Mouse (Mus musculus) ZHBTc4 (cell line): ENCODE results near the gene Sash1.

Source experiments
- DNase-seq: peaks from one replicate; pipeline ENCODE4 v3.0.0-alpha.2; 2011; ENCODE audit warnings: low read depth, low spot score

Sash1 gene

DNA sequence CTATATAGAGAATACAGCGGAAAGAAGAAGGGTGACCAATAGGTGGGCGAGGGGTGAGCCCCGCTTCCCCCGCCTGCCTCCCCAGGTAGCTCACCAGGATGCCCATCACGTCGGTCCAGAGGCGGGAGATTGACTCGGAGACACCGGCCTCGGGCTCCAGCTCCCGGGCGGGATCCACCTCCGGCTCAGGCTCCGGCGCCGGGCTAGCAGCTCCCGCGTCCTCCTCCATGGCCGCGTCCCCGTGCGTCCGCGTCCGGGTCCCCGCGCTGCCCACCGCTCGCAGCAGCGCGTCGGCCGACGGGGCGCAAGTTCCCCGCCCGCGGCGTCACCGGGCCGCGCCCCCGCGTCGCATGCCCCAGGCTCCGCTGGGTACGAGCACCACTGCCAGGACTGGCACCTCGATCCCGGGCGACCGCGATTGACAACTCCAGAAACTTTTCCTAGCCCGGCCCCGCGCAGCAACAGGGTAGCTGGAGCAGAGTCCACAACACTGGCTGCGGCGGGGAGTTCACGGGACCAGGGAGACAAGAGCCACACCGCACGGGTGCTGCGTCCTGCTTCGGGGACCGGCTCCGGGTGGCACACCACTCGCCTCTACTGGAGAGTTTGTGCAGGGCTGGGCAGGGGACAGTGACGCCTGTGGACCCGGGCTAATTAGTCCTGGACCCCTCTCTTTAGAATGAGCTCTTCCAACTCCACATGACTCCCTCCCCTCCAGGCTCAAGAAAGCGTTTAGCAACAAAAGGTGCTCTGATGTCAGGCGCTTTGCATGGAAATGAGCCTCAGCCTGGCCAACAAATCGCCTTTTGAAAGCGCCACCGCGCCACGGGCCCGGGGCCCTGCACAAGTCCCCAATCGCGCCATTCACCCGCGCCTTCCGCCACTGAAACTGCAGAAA lies at the start of gene Sash1:
Gene Sash1, minus strand, starts transcription at position 441 of the 898 bp plus-strand sequence.
- DNase-seq: peak; percentile 96

DNA sequence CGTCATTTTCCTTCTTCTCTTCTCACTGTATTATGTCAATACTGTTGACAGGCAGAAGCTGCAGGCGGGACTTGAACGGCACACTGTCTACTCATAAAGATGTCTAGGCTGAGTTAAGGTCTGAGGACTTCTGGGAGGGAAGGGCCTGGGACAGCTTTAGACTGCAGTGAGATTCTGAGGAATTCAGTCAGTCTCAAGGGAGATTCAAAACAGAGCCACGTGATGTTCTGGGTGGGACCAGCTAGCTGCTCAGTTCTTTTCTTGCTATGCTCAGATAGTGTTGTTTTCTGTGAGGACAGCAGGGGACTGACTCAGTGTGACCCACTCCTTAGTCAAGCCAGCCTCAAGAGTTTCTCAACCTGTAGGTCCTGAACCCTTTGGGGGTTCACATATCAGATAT lies 49.7 kb upstream of the Sash1 start:
- DNase-seq: peak; percentile 68

DNA sequence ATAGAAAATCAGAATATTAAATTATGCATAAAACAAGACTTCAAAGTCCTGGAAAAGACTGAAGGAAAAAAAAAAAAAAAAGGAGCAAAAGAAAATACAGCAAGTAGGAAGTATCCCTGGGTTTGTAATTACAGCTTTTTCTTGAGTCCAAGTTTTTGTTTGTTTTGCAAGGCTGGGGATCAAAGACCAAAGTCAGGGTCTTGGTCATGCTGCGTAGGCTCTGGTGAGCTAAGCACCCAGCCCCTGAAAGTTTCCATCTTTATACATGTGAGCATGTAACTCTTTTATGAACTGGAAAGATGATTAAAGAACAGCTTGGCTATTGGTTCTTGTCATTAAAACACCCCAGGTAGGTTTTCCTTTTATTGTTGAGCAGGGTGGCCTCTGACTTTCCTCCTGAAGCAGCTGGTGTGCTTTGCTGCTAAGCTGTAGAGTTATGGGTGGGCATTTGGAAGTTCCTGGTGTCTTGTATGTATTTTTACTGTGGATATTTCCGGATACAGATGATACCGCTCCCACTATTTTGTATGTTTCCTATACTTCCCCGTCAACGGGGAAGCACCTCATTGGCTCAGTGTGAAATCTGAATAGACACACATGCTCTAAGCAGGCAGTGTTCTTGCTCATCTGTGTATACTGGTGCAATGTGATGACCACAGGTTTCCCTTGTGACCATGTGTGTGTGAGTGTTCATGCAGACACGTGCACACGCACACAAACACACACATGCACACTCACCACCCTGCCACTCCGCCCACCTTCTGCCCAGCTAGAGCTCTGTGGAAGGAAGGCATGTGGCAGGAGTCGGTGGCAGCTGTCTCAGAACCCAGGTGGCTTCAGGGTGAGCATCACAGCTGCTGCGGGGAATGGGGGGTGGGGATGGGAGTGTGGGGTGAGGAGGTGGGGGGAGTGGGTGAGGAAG lies 47.8 kb upstream of the Sash1 start:
- no peak for DNase-seq

DNA sequence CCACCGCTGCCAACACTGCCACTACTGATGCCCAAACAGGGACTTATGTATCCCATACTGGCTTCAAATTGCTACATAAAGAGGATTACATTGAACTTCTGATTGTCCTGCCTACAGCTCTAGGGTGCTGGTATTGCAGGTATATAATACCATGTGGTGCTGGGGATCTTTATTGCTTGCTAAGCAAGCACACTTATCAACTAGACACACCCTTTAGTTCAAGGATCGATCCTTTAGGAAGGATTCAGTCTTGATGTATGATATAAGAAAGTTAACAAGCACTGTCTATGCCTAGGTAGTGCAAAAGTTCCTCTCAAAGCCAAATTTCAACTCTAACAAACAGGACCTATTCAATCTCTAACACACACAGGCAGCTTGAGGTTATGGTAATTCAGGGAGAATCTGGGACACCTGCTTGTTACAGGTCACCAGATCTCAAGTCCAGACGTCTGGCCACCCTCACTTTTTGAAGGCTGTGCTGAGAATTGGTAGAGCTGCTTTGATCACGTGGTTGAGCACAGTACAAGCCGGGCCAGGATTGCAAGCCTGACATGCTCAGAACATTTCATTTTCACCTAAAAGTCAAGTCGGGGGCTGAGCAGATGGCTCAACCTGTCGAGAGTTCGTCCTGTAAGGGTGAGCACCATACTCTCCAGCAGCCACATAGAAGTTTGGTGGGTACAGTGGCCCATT lies 45.8 kb upstream of the Sash1 start:
- DNase-seq: no peak

- DNase-seq: no peak
Observed at GRCm38 (mm10) chr10:8930672-8931071, 44.8 kb upstream of the Sash1 start.

GRCm38 (mm10) chr10:8928775-8929647 lies 43.1 kb upstream of the Sash1 start:
- DNase-seq: peak; percentile 12

- DNase-seq: no peak
Observed at GRCm38 (mm10) chr10:8928261-8928660, 42.4 kb upstream of the Sash1 start.

GRCm38 (mm10) chr10:8926906-8927305 lies 41.0 kb upstream of the Sash1 start:
- no peak for DNase-seq

DNA sequence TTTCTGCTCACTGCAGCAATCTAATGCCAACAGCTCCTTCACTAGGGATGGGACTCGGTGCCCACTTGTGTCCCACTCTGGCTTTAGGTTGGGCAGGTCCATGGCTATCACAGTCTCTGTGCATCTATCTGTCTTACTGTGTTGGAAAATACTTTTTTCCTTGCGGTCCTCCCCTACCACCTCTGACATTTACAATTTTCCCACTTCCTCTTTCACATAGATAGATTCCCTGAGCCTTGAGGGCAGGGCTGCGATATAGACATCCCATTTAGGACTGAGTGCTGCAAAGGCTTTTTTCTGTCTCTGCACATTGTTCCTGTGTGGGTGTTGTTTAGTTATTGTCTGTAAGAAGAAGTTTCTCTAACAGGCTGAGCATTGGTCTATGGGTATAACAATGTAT lies 40.4 kb upstream of the Sash1 start:
- DNase-seq: no peak

DNA sequence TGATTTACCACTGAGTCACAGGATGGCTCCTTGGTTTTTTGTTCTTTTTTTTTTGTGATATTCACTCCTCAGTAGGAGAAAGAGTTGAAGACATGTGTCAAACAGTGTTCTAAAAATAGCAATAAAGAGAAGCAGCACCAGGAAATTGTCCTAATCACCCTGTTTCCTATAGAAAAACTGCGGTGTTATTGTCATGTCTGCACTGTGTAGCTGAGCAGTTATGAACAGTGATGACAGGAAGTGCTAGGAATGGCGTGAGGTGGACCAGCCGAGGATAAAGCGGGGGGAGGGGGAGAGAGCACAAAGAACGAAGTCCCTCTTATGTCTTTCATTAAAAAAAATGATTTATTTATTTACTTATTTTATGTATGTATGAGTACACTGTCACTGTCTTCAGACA lies 39.4 kb upstream of the Sash1 start:
- no peak for DNase-seq

DNA sequence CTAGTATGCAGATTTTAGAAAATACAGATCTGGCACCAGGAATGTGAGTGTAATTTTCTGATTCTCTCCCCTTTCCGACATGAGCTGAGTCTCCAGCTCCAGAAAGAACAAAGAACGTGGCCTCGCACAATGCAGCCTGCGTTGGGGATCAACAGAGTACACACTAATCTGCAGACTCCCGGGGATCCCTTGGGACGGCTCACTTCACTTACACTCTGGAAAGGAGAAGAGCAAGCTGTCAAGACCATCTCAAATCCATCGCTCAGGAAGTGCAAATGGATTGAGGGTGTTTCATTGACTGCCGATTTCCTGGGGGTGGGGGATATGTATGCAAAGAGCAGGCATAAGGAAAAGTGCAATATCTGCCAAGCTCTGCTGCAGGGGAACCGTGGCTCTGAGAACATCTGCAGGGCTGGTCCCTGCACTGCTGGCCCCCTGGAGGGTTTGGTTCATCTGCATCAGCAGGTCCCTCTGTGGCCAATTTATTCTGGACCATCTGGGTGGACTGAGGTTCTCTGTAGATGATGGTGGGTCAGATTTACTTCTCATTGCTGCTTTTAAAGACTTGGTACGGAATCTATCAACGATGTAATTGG lies 35.3 kb upstream of the Sash1 start:
- DNase-seq: no peak

DNA sequence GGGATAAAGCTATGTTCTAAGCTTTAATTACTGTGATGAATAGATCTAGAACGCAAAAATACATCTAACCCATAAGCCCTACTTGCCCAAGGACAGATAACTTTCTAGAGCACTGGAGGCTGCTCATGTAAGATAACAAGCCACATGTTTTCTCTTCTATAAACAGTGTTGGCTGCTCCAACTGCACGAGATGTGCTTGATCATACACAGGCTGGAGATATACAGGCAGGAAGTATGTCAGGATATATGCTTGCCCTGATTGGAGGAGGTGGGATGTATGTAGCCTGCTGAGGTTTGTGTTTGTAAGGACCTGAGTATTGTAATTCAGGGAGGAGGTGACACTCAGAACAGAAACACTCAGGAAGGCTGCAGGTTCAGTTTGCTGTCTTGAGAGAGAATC lies 31.9 kb upstream of the Sash1 start:
- no peak for DNase-seq

DNA sequence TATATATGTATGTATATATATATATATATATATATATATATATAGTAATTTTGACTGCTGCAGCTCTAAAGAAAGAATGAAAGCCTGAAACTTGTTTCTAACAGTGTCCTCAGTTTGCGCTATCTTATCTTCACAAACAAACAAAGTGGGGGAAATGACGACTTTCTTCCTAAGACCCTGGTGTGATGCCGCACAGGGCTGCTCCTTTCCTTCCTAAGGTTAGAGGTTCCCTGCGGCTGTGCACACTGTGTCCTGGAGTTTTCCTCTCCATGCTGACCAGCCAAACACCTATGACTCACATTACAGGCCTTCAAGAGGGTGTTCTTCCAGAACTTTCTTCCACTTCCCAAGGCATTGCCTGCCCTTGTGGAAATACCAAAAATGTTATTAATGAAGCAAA lies 31.5 kb upstream of the Sash1 start:
- DNase-seq: no peak

DNA sequence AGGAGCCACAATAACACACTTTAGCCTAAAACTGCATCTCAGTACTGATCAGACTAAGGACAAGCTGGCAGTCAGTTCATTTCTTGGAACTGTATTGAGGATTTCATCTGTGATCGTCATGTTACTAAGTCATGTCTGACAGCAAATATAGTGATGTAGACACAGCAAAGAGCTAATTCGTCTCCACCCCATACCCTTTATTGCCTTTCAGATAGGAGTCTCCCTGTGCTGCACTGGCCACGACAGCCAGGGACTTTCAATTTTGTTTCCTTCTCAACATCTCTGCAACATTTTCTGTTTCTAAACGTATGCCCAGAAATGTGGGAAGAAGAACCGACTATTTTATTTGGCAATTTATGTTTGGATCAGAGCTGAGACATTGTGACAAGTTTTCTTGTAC lies 29.9 kb upstream of the Sash1 start:
- no peak for DNase-seq

DNA sequence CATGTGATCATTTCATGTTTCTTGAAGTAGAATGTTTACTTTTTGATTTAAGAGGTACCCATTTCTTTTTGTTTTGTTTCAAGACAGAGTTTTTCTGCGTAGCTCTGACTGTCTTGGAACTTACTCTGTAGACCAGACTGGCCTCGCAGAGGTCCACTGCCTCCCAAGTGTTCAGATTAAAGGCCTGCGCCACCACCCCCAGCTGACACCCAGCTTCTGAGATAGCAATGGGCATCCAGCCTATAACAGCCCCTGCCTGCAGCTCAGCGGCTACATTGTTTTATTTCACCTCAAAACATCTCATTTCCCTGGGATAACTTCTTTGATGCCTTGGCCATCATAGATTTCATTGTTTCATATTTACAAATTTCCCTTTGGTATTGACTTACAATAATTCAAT lies 28.0 kb upstream of the Sash1 start:
- no peak for DNase-seq

GRCm38 (mm10) chr10:8912706-8913275 lies 26.9 kb upstream of the Sash1 start:
- peak; percentile 47 for DNase-seq

DNA sequence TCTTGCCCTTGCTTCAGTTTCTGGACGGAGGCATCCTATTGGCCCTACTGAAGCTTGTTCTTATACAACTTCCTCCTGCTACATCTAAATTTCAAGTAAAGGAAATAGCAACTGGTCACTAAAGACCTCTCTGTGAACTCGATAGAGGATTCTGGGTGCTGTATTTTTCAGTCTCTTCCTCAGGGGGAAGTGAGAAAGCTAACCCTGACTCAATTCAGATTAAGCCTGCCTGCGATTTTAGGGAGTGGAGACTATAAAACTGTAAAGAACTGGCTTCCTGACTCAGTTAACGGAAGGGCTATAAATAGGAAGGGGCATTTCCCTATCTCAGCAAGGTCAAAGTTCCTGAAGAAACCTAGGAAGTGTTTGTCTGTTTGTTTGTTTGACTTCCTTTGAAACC lies 26.3 kb upstream of the Sash1 start:
- no peak for DNase-seq

GRCm38 (mm10) chr10:8910237-8910990 lies 24.5 kb upstream of the Sash1 start:
- no peak for DNase-seq

- DNase-seq: no peak
Observed at GRCm38 (mm10) chr10:8903086-8903485, 17.2 kb upstream of the Sash1 start.
